Mouse (Mus musculus) stomach, embryonic 14.5 days (tissue): Measurements from ENCODE around the gene Dido1. TPM values are rescaled to one million over a fixed set of nuclear protein-coding genes. Genes with fewer than 3 reads are reported as not detected.
A peak's percentile ranks its signal among the peaks of the same experiment; 100 is the strongest.

Experiments used
- ATAC-seq: fragments of 200-750 bp; cut with Nextera tagmentation; 2 replicates; pipeline ENCODE4 v1.8.0; 2017; ENCODE audit warnings: low read depth, moderate TSS enrichment; ENCODE audit not compliant: insufficient number of reproducible peaks, insufficient read depth, low FRiP score
- H3K27ac ChIP-seq: fragments of 300-500 bp; sonication (generic); 2 replicates; pipeline ENCODE4 v1.5.1; 2014; ENCODE audit warnings: mild to moderate bottlenecking, low read length, moderate library complexity, mixed read lengths
- H3K27me3 ChIP-seq: fragments of 300-500 bp; sonication (generic); 2 replicates; pipeline ENCODE4 v1.6.1; 2014; ENCODE audit warnings: low read length, control low read depth, mixed read lengths; ENCODE audit not compliant: control insufficient read depth, insufficient read depth
- H3K36me3 ChIP-seq: fragments of 300-500 bp; sonication (generic); 2 replicates; pipeline ENCODE4 v1.6.1; 2014; ENCODE audit warnings: mild to moderate bottlenecking, control low read depth, low read length, moderate library complexity, mixed read lengths; ENCODE audit not compliant: control insufficient read depth, insufficient read depth
- H3K4me1 ChIP-seq: fragments of 300-500 bp; sonication (generic); 2 replicates; pipeline ENCODE4 v1.6.1; 2014; ENCODE audit warnings: low read length, control low read depth, mixed read lengths; ENCODE audit not compliant: control insufficient read depth, insufficient read depth
- H3K4me2 ChIP-seq: fragments of 300-500 bp; sonication (generic); replicated peaks from 2 replicates; pipeline ENCODE4 v1.6.1; 2014; ENCODE audit warnings: low read depth, low read length, control low read depth
- H3K4me3 ChIP-seq: fragments of 300-500 bp; sonication (generic); 2 replicates; pipeline ENCODE4 v1.5.1; 2014; ENCODE audit warnings: low read depth, low read length, control low read depth
- H3K9ac ChIP-seq: fragments of 300-500 bp; sonication (generic); replicated peaks from 2 replicates; pipeline ENCODE4 v1.6.1; 2014; ENCODE audit warnings: low read depth, mild to moderate bottlenecking, control low read depth, low read length, moderate library complexity, mixed read lengths
- H3K9me3 ChIP-seq: fragments of 300-500 bp; sonication (generic); 2 replicates; pipeline ENCODE4 v1.6.1; 2016; ENCODE audit warnings: low read depth, low read length, control low read depth; ENCODE audit not compliant: control insufficient read depth
- WGBS: fragments of 180-500 bp; shearing (Covaris S2); extraction: QIAGEN DNeasy Blood & Tissue Kit; methylation state at CpG from one replicate; pipeline ENCODE4 v1.1.7; 2014; 5-methylcytosine and 5-hydroxymethylcytosine counted together
- polyA plus RNA-seq: library from polyadenylated mRNA; unstranded; fragments of >200 nt; fragmentation: Nextera tagmentation; extraction: Ambion mirVana; gene quantifications from 2 replicates; pipeline ENCODE4 v1.2.1, GENCODE M21; 2014

Dido1 gene
- polyA plus RNA-seq, 1 experiment from 2014 or later = 41.2 TPM

DNA sequence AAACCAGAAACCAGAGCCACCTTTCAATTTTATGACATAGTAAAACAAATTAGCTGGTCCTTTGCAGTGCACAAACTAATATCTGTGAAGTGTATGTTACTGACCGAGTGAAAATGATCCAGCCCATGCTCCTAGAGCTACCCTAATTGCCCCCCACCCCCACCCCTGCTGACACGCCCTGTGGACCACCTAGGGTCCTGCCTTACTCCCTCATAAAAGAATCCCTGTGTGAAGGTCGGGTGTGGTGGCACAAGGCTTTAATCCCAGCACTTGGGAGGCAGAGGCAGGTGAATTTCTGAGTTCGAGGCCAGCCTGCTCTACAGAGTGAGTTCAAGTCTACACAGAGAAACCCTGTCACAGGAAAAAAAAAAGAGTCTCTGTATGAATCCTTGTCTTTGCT is 1.7 kb upstream of the Dido1 start:
- H3K4me2 ChIP-seq = peak overlapping the region; percentile 60; the same call in 1 of the 2 replicates
- peaks cover 10% of the 10 kb centered on the region; the same call in 1 of the 2 replicates for H3K4me1 ChIP-seq
- WGBS = 62% methylated on average over 4 of the region's 4 CpGs
- ATAC-seq = no peak
- no peak overlapping the region for H3K27ac ChIP-seq
- H3K9ac ChIP-seq = peak overlapping the region; percentile 98; the same call in 1 of the 2 replicates
- H3K4me3 ChIP-seq = peak overlapping the region; percentile 99
- peaks cover 15% of the 10 kb centered on the region for H3K36me3 ChIP-seq
- no peaks in the 10 kb centered on the region for H3K9me3 ChIP-seq
- H3K27me3 ChIP-seq = no peaks in the 10 kb centered on the region

GRCm38 (mm10) chr2:180710276-180711155 is 717 bp upstream of the Dido1 start:
- 2% methylated on average over 64 of the region's 64 CpGs for WGBS
- Histone ChIP-seq H3K4me3 (peak overlapping the region; percentile 99), H3K27me3 (no peaks in the 10 kb centered on the region), H3K9ac (peak overlapping the region; percentile 98), H3K9me3 (no peaks in the 10 kb centered on the region), H3K27ac (peak overlapping the region; percentile 90), H3K4me2 (peak overlapping the region; percentile 60), H3K36me3 (peaks cover 10% of the 10 kb centered on the region), H3K4me1 (peaks cover 10% of the 10 kb centered on the region; the same call in 1 of the 2 replicates)
- no peak; the same call in 1 of the 2 replicates for ATAC-seq

- H3K36me3 ChIP-seq = peaks cover 4% of the 10 kb centered on the region
Measured at GRCm38 (mm10) chr2:180709023-180709922, 526 bp downstream of the Dido1 start.

DNA sequence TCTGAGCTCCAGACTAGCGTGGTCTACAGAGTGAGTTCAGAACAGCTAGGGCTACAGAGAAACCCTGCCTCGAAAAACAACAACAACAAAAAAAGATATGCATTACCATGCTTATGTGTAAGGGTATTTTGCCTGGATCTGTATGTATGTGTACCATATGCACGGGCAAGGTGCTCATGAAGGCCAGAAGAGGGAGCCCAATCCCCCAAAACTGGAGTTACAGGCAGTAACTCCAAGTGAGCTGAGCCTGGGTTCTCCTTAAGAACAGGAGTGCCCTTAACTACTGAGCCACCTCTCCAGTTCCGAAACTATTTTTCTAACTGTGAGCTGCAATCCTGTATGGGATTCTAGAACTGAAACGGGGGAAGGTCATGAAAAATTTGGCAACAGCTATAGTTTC is 3.8 kb downstream of the Dido1 start:
- Histone ChIP-seq H3K9me3 (no peaks in the 10 kb centered on the region), H3K4me1 (peaks cover 15% of the 10 kb centered on the region), H3K4me2 (no peak overlapping the region), H3K4me3 (no peak overlapping the region), H3K27ac (no peak overlapping the region), H3K27me3 (no peaks in the 10 kb centered on the region), H3K36me3 (no peaks in the 10 kb centered on the region), H3K9ac (no peak overlapping the region)
- WGBS = 93% methylated on average over 5 of the region's 5 CpGs
- no peak for ATAC-seq

More at GRCm38 (mm10) chr2:180709023-180709922, 526 bp downstream of the Dido1 start:
- H3K4me1 ChIP-seq = peaks cover 10% of the 10 kb centered on the region; the same call in 1 of the 2 replicates
- H3K27ac ChIP-seq = peak overlapping the region; percentile 79; the same call in 1 of the 2 replicates
- no peaks in the 10 kb centered on the region for H3K27me3 ChIP-seq
- H3K4me2 ChIP-seq = peak overlapping the region; percentile 81
- H3K4me3 ChIP-seq = peak overlapping the region; percentile 99
- ATAC-seq = peak; percentile 43
- H3K9me3 ChIP-seq = no peaks in the 10 kb centered on the region
- under 1% methylated on average over 39 of the region's 39 CpGs for WGBS
- peak overlapping the region; percentile 98 for H3K9ac ChIP-seq

GRCm38 (mm10) chr2:180705066-180705465 is 4.7 kb downstream of the Dido1 start:
- no peaks in the 10 kb centered on the region for H3K9me3 ChIP-seq
- WGBS = 82% methylated on average over 3 of the region's 3 CpGs

DNA sequence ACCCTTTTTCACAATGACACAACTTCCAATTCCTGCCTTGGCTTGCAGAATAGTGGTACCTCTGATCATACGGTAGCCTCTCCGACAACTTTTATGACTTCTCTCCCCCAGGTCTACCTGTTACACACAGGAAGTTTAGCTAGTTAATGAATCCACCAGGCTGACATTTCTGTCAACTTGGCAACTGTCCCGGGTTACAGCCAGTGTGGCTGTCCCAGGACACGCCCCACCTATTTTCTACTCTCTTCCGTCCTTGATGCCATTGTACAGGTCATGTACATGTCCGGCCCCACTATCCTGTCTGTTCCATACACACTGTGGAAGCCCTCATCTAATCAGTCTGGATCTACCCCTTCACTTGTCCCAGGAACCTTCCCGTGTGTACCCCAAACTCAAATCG is 5.2 kb downstream of the Dido1 start:
- Histone ChIP-seq H3K4me3 (no peak overlapping the region), H3K36me3 (no peaks in the 10 kb centered on the region), H3K9ac (no peak overlapping the region), H3K9me3 (no peaks in the 10 kb centered on the region), H3K27me3 (no peaks in the 10 kb centered on the region), H3K27ac (no peak overlapping the region), H3K4me2 (no peak overlapping the region), H3K4me1 (peaks cover 26% of the 10 kb centered on the region)
- WGBS = 80% methylated on average over 8 of the region's 8 CpGs
- ATAC-seq = no peak

More at GRCm38 (mm10) chr2:180705066-180705465, 4.7 kb downstream of the Dido1 start:
- H3K36me3 ChIP-seq = no peaks in the 10 kb centered on the region
- H3K27me3 ChIP-seq = no peaks in the 10 kb centered on the region
- no peak overlapping the region for H3K9ac ChIP-seq
- H3K4me2 ChIP-seq = no peak overlapping the region
- no peak overlapping the region for H3K27ac ChIP-seq
- ATAC-seq = no peak
- H3K4me1 ChIP-seq = peaks cover 22% of the 10 kb centered on the region
- no peak overlapping the region for H3K4me3 ChIP-seq

DNA sequence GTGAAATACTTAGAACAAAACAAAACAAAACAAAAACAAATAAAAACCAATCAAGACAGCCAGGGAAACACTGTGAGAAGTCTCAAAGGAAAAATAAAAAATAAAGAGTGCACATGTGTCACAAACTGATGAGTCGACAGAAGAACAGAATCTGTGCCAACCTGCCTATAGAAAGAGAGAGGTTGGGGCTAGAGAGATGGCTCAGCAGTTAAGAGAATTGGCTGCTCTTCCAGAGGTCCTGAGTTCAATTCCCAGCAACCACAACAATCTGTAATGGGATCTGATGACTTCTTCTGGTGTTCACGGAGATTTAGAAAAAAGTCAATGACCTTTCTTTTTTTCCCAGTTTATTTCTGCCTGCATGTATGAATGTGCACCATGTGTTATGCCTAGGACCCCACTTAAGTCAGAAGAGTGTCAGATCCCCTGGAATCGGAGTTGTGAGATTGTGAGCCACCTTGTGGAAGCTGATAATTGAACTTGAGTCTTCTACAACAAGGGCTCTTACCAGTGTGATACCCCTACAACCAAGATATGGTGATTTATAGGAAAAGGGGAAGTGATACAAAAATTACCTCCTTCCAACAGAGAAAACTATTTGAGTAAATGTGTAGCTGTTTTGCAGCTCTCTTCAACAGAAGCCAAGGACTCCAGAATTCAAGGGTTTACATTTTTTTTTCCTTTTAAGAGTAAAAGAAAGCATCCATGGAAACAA is 6.0 kb downstream of the Dido1 start:
- Histone ChIP-seq H3K9ac (no peak overlapping the region), H3K4me2 (no peak overlapping the region), H3K4me1 (peaks cover 28% of the 10 kb centered on the region), H3K4me3 (no peak overlapping the region), H3K9me3 (no peaks in the 10 kb centered on the region), H3K27ac (no peak overlapping the region), H3K36me3 (no peaks in the 10 kb centered on the region), H3K27me3 (no peaks in the 10 kb centered on the region)
- ATAC-seq = no peak
- 77% methylated on average over 3 of the region's 3 CpGs for WGBS

GRCm38 (mm10) chr2:180703175-180703574 is 6.6 kb downstream of the Dido1 start:
- H3K36me3 ChIP-seq = no peaks in the 10 kb centered on the region
- H3K27me3 ChIP-seq = no peaks in the 10 kb centered on the region
- no peak for ATAC-seq
- no peak overlapping the region for H3K4me3 ChIP-seq
- H3K27ac ChIP-seq = peak overlapping the region; percentile 95; the same call in 1 of the 2 replicates
- H3K9ac ChIP-seq = no peak overlapping the region
- peak overlapping the region; percentile 78 for H3K4me2 ChIP-seq
- 69% methylated on average over 5 of the region's 5 CpGs for WGBS
- no peaks in the 10 kb centered on the region for H3K9me3 ChIP-seq
- peaks cover 23% of the 10 kb centered on the region for H3K4me1 ChIP-seq
